Mouse (Mus musculus): ENCODE data around the gene Adck1. TPM values are rescaled to one million over a fixed set of nuclear protein-coding genes. Genes with fewer than 3 reads are reported as not detected.

Gene Adck1
- polyA plus RNA-seq, 1 experiment from 2014 or later, result 17.8 TPM

DNA sequence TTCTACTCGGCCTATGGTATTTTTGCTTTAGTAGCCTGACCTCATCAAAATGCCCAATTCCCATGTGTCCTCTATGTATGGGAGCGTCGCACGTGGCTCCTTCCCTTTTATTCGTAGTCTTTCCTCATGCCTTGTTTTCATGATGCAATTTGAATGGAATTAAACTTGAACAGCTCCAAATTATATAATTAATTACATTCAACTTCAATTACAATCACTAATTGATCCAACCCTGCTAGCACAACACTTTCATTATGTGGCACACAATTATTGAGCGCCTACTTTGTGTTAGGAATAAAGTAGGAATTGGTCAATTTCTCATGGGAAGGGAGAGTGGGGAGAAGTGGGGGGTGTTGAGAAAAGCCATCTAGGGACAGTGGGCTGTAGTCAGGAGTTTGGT is 113.4 kb downstream of the Adck1 start:
- no peak for ATAC-seq (ENCODE audit: insufficient read depth)

DNA sequence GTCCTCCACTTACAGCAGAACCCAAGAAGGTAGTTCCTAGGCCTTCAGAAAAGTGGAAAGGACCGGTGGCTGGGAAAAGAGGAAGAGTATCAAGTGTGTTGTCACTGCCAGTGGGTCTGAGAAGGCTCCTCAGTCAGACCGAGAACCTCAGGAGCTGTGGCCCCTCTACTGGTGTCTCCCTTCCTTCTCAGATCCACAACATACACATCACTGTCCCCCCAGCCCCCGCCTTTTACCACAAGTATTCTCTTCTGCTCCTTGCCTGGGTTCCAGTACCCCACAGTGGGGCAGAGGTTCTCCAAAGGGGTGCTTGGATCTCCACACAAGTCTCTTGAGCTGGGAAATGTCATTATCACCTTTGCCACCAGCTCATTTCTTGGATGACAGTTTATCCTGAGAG is 115.5 kb downstream of the Adck1 start:
- Histone ChIP-seq H3K27ac (ENCODE audit: low read depth) (no peak overlapping the region), H3K9me3 (ENCODE audit: low read depth, low read length) (no peaks in the 10 kb centered on the region), H3K4me3 (ENCODE audit: low read depth, low read length) (no peak overlapping the region), H3K9ac (no peak overlapping the region), H3K36me3 (ENCODE audit: insufficient read depth) (no peaks in the 10 kb centered on the region), H3K4me1 (ENCODE audit: insufficient read depth) (no peaks in the 10 kb centered on the region), H3K27me3 (ENCODE audit: insufficient read depth, low read length) (no peaks in the 10 kb centered on the region), H3K4me2 (no peak overlapping the region)
- no peak for DNase-seq
- no peak for TF ChIP-seq CTCF (IDR thresholded peaks at IDR 0.05; ENCODE audit: low read depth)
- ATAC-seq (ENCODE audit: insufficient read depth), result no peak
- 85% methylated on average over 3 of the region's 3 CpGs for WGBS

More for the DNA sequence above, 113.4 kb downstream of the Adck1 start:
- H3K9me3 ChIP-seq (ENCODE audit: low read depth, low read length), result no peaks in the 10 kb centered on the region
- no peak for TF ChIP-seq CTCF (IDR thresholded peaks at IDR 0.05; ENCODE audit: low read depth)
- H3K9ac ChIP-seq, result no peak overlapping the region
- no peak overlapping the region for H3K4me2 ChIP-seq
- no peak overlapping the region for H3K27ac ChIP-seq (ENCODE audit: low read depth)
- H3K36me3 ChIP-seq (ENCODE audit: insufficient read depth), result no peaks in the 10 kb centered on the region
- no peaks in the 10 kb centered on the region for H3K4me1 ChIP-seq (ENCODE audit: insufficient read depth)
- DNase-seq, result no peak
- WGBS, result 88% methylated on average over 6 of the region's 6 CpGs
- H3K27me3 ChIP-seq (ENCODE audit: insufficient read depth, low read length), result no peaks in the 10 kb centered on the region
- H3K4me3 ChIP-seq (ENCODE audit: low read depth, low read length), result no peak overlapping the region

- H3K36me3 ChIP-seq (ENCODE audit: insufficient read depth), result no peaks in the 10 kb centered on the region
- H3K9me3 ChIP-seq (ENCODE audit: low read depth, low read length), result no peaks in the 10 kb centered on the region
- DNase-seq, result no peak
- H3K4me2 ChIP-seq, result no peak overlapping the region
- H3K4me1 ChIP-seq (ENCODE audit: insufficient read depth), result no peaks in the 10 kb centered on the region
- no peak for TF ChIP-seq CTCF (IDR thresholded peaks at IDR 0.05; ENCODE audit: low read depth)
- H3K27ac ChIP-seq (ENCODE audit: low read depth), result no peak overlapping the region
- no peak overlapping the region for H3K9ac ChIP-seq
- no peak for ATAC-seq (ENCODE audit: insufficient read depth)
- 73% methylated on average over 6 of the region's 6 CpGs for WGBS
- H3K4me3 ChIP-seq (ENCODE audit: low read depth, low read length), result no peak overlapping the region
- H3K27me3 ChIP-seq (ENCODE audit: insufficient read depth, low read length), result no peaks in the 10 kb centered on the region
These were observed 116.3 kb downstream of the Adck1 start for GRCm38 (mm10) chr12:88476702-88477101.

DNA sequence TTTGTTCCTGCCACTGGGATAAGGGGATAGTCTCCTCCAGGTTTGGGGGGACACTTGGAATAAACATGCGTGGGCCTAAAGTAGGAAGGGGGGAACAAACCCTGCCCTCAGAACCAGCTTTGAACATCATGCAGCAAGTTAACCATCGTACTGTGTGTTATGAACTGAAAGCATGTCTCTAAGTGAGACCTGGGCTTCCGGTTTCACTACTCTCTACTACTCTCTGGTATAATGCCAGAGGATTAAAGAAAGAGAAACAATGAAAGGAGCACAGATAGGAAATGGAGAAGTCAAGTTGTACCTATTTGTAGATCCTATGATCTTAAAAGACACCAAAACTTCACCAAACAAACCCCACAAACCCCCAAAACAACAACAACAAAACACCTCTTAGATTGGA is 121.3 kb downstream of the Adck1 start:
- Histone ChIP-seq H3K27ac (ENCODE audit: low read depth) (no peak overlapping the region), H3K9me3 (ENCODE audit: low read depth, low read length) (no peaks in the 10 kb centered on the region), H3K4me2 (no peak overlapping the region), H3K4me1 (ENCODE audit: insufficient read depth) (no peaks in the 10 kb centered on the region), H3K9ac (no peak overlapping the region), H3K36me3 (ENCODE audit: insufficient read depth) (no peaks in the 10 kb centered on the region), H3K4me3 (ENCODE audit: low read depth, low read length) (no peak overlapping the region), H3K27me3 (ENCODE audit: insufficient read depth, low read length) (no peaks in the 10 kb centered on the region)
- ATAC-seq (ENCODE audit: insufficient read depth) (no peak), DNase-seq (no peak)
- 82% methylated on average over 3 of the region's 3 CpGs for WGBS
- no peak for TF ChIP-seq CTCF (IDR thresholded peaks at IDR 0.05; ENCODE audit: low read depth)

GRCm38 (mm10) chr12:88490881-88491280 is 130.5 kb downstream of the Adck1 start:
- ATAC-seq (ENCODE audit: insufficient read depth) (no peak), DNase-seq (no peak)
- H3K4me3 ChIP-seq (ENCODE audit: low read depth, low read length), result no peak overlapping the region
- no peaks in the 10 kb centered on the region for H3K27me3 ChIP-seq (ENCODE audit: insufficient read depth, low read length)
- no peaks in the 10 kb centered on the region for H3K36me3 ChIP-seq (ENCODE audit: insufficient read depth)
- no peak overlapping the region for H3K4me2 ChIP-seq
- no peak overlapping the region for H3K27ac ChIP-seq (ENCODE audit: low read depth)
- H3K4me1 ChIP-seq (ENCODE audit: insufficient read depth), result no peaks in the 10 kb centered on the region
- 66% methylated on average over 2 of the region's 2 CpGs for WGBS
- H3K9ac ChIP-seq, result no peak overlapping the region
- TF ChIP-seq CTCF (IDR thresholded peaks at IDR 0.05; ENCODE audit: low read depth), result no peak
- H3K9me3 ChIP-seq (ENCODE audit: low read depth, low read length), result no peaks in the 10 kb centered on the region

Other genes starting within 250 kb of the Adck1 start
- gene Gm10436, start 178.4 kb upstream of the Adck1 start, polyA plus RNA-seq (2014; fragmentation: Nextera tagmentation; extraction: Ambion mirVana), result not detected in 2 replicates
- not detected in 2 replicates for gene Gm8332, start 110.5 kb upstream of the Adck1 start, polyA plus RNA-seq (2014; fragmentation: Nextera tagmentation; extraction: Ambion mirVana)
- not detected in 2 replicates for gene Gm5662, start 86.1 kb upstream of the Adck1 start, polyA plus RNA-seq (2014; fragmentation: Nextera tagmentation; extraction: Ambion mirVana)
- not detected in 2 replicates for gene Gm5039, start 36.5 kb upstream of the Adck1 start, polyA plus RNA-seq (2014; fragmentation: Nextera tagmentation; extraction: Ambion mirVana)

Data from lung, embryonic 14.5 days (tissue).